Mouse (Mus musculus) natural killer cell, adult 2 months (primary cell): ENCODE measurements around the gene Zcrb1.
A peak's percentile ranks its signal among the peaks of the same experiment; 100 is the strongest.
"Not testable (repeated sequence)": the region's sequence is repeated elsewhere in the genome, so short reads cannot be mapped to it uniquely, and the experiment has no call there.

Experiments
- DNase-seq, 2 experiments: peaks; one replicate each; pipeline ENCODE4 v3.0.0; 2022; ENCODE audit warnings: low spot score in 2 of 2

Zcrb1 gene

DNA sequence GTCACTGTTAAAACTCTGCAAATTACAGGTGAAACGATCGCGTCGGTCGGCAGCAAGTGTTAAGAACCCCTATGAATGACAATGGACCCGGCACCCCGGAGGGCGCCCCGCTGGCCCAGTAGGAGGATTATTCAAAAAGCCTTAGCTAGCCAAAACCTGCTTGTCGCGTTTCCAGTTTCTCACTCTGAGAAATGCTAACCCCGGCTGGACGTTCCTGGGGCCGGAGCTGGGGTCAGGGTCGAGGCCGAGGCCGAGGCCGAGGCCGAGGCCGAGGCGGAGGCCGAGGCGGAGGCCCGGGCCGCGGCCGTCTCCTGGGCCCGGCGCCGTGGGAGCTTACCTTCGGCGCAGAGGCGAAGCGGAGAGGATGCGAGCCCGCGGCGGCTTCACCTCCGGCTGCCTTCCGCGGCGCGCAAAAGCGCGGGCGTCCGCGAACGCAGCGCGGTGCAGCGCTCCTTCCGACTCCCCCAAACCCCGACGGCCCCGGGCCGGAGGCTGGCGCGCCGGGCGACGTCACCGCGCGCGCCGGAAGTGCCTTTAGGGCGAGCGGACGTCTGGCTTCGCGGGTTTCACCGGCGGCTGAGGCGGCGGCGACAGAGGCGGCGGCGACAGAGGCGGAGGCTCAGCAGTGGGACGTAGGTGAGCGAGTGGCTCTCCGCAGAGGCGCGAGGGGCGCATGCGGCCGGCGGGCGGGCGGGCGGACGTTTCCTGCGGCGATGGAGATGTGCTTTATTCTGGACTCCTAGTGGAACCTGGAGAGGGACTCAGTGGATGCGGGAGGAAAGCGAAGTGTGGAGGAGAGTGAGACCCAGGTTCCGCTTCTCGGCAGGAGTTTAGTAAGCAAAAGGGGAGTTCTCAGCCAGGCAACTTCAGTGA lies at the start of gene Zcrb1, which contains the start of gene Pphln1:
Gene Zcrb1 (minus strand): TSS at position 509 of the 873 bp plus-strand sequence.
Gene Pphln1 (plus strand): TSS at position 525 of the 873 bp plus-strand sequence.
- peak; percentile 73 to 84 for DNase-seq

GRCm38 (mm10) chr15:93443676-93444075 lies 45.5 kb upstream of the Zcrb1 start:
- no peak for DNase-seq

DNA sequence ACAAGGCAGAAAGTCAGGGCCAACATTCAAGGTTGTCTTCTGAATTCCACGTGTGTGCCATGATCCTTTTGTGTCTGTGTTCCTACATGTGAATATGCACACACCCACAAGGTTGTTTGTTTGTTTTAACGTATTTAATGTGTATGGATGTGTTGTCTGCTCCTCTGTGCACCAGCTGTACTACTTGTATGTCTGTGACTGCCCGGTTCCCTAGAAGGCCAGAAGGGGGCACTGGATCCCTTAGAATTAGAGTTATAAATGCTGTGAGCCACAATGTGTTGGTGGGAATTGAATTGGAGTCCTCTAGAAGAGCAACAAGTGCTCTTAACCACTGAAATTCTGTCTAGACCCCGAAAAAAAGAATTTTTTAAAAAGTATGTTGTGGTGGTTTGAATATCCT lies 44.1 kb upstream of the Zcrb1 start:
- DNase-seq: no peak

- peak; percentile 8 to 38 for DNase-seq
Observed at GRCm38 (mm10) chr15:93438663-93439062, 40.5 kb upstream of the Zcrb1 start.

- no peak for DNase-seq
Observed at GRCm38 (mm10) chr15:93435998-93436397, 37.9 kb upstream of the Zcrb1 start.

DNA sequence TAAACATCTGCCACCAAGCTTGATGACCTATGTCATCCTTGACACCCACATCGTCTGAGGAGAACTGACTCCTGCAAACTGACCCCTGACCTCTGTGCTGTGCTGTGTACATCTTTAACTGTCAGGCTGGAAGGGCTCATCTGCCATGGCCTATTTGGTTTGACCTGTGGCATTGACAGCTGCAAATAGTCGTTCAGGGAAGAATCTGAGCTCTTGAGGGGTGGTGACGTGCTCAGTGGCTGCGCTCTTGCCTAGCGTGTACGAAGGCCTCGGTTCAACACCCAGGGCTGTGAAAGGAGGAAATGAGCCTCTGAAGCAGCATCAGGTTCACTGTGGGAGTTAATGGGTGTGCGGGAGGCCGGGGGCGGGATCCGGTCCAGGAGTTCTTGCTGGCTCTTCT lies 35.7 kb upstream of the Zcrb1 start:
- peak in 1 of 2 experiments; percentile 4 for DNase-seq

DNA sequence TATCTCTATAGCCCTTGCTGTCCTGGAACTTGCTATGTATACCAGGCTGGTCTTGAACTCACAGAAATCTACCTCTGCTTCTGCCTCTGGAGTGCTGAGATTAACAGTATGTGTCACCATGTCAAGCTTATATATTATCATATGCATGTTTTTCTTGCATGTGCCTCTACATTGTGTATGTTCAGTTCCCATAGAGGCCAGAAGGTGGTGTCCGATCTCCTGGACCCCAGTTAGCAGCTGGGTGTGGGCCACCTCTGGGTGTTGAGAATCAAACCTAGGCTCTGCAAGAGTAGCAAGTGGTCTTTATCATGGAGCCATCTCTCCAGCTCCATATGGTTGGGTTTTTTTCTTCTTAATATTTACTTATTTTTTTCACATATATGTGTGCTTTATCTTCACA lies 24.4 kb upstream of the Zcrb1 start:
- no peak for DNase-seq

DNA sequence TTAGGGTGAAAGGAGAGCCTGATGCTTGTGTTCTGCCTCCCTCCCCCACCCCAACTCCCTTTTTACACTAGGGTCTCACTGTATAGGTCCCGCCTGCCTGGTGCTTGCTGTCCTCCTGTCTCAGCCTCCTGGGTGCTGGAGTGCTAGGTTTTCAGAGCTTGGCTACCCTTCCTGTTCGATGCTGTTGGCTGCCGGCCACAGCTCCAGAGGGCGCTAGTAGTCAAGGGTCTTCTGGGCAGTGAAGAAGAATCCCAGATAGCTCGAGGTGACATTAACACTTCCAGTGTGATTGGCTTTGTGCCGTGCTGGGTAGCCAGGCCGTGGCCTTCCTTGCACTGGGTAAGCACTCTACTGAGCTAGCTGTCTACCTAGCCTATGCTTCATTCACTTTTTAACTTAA lies 22.5 kb upstream of the Zcrb1 start:
- DNase-seq: no peak

DNA sequence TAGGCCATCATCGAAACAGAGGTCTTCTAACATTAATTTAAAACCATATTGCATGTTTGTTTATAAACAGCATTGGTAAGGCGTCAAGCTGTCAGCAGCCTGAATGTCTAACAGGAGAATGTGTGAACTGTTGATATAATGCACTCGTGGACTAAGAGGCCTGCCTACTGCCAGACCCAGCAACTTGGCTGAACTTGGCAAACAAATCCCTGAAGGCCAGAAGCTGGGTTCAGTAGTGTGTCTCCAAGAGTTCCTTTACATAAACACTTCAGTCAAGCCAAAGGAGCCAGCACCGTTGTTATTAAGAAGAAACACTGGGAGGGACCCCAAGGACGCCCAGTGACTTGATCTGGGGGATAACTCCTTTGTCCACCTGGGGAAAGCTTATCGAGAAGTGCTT lies 18.2 kb upstream of the Zcrb1 start:
- DNase-seq: no peak

- no peak for DNase-seq
Observed at GRCm38 (mm10) chr15:93414456-93414855, 16.3 kb upstream of the Zcrb1 start.

- DNase-seq: no peak
Observed at GRCm38 (mm10) chr15:93412445-93412844, 14.3 kb upstream of the Zcrb1 start.

GRCm38 (mm10) chr15:93406492-93406891 lies 8.4 kb upstream of the Zcrb1 start:
- no peak for DNase-seq

DNA sequence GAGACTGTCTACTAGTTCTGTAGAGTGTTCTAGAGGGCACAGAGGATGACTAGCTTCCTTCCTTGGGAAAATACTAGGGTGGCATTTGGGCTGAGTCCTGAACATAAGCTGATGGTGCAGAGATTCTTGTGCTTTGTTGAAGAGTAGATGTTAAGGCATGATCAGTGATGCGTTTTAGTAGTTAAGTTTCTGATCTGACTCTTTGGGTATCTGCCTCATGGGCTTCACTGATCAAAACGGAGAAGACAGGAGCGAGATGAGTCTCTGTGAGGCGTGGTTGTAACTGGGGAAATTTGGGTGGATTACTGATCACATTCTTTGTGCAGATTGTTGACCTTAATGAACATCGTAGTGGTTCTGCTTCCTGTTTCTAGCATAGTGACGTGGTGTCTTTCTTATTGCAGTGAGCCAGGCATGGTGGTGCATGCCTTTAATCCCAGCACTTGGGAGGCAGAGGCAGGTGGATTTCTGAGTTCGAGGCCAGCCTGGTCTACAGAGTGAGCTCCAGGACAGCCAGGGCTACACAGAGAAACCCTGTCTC lies 7.4 kb upstream of the Zcrb1 start:
- no peak for DNase-seq

- DNase-seq: no peak
Observed at GRCm38 (mm10) chr15:93404849-93405248, 6.7 kb upstream of the Zcrb1 start.

GRCm38 (mm10) chr15:93402730-93403129 lies 4.6 kb upstream of the Zcrb1 start:
- DNase-seq: no peak

DNA sequence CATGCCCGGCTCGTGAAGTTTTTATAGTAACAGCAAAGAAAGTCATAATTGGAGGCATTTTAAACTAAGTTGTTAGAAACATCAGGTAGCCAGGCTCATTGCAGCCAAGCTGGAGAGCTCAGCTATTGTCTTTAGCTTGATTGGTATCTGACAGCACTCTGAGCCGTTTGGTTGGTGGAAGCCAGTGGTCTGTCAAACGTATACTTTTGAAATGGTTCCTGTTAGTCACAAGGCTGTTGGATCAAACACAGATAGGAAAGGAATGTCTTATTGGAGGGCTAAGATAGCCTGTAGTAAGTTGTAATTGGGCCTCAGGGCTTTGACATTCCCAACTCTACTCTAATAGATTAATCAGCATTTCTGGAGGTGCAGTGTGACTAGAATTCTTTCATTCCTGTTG lies 3.3 kb upstream of the Zcrb1 start:
- no peak for DNase-seq

DNA sequence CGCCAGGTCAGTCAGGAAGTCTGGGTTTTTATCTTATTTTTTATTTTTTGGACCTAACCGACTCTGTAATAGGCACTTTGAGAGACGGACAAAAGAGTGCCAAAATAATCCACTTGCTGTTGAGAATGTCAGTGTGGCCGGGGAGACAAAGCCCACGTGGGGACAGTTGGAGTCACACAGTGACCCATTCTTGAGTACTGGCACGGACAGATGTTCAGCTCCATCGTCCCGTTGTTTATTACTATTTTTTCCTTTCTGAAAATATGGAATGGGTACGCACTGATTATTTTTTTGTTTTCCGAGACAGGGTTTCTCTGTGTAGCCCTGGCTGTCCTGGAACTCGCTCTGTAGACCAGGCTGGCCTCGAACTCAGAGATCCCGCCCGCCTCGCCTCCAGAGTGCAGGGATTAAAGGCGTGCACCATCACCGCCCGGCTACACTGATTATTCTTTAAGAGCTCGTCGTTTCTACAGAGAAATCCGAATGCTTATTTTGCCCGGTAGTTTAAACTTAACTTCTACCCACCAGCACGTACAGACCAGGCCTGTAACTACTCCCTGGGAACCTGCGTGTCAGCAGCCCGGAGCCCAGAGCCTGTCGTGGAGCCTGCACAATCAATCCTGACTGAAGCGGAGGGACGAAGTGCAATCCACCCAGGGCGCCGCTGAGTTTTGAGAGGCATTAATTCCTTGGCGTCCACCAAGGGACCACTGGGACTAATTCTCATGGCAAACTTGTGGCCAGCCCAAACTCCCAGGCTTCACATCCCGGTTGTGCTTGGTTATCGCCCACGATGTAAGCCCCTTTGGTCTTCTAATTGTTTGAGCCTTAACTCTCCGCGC lies 786 bp upstream of the Zcrb1 start:
- no peak for DNase-seq

- no peak for DNase-seq
Observed at GRCm38 (mm10) chr15:93397269-93397668, 865 bp downstream of the Zcrb1 start.

DNA sequence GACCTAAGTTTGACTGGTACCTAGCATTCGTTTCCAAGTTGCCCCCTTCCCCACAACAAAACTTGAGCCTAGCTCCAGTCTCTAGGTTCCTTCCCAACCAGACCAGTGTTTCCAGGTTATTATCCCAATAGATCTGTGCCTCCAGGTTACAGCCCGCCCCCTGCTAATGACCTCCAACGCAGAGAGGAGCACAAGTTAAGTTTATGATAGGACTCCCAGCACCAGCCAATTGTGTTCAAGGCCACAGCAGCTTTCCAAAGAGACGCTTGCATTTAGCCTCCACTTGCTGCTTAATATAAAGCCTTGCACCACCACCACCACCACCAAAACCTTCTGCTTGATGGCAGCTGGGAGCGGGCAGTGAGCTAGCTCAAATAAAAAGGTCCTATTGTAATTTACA lies 16.8 kb downstream of the Zcrb1 start:
- no peak for DNase-seq

DNA sequence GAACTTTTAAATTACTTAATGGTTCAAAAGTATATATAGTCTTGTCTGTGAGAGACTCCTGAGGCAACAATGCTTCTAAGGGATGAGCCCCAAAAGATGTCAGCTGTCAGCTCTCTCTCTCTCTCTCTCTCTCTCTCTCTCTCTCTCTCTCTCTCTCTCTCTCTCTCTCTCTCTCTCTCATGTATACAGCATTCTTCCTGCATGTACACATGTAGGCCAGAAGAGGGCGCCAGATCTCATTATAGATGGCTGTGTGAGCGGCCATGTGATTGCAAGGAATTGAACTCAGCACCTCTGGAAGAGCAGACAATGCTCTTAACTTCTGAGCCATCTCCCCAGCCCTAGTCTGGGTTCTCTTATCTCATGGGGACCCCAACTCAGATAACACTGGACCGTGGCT lies 19.0 kb downstream of the Zcrb1 start:
- DNase-seq: peak in 1 of 2 experiments; percentile 17

- DNase-seq: no peak
Observed at GRCm38 (mm10) chr15:93375696-93376095, 22.4 kb downstream of the Zcrb1 start.

DNA sequence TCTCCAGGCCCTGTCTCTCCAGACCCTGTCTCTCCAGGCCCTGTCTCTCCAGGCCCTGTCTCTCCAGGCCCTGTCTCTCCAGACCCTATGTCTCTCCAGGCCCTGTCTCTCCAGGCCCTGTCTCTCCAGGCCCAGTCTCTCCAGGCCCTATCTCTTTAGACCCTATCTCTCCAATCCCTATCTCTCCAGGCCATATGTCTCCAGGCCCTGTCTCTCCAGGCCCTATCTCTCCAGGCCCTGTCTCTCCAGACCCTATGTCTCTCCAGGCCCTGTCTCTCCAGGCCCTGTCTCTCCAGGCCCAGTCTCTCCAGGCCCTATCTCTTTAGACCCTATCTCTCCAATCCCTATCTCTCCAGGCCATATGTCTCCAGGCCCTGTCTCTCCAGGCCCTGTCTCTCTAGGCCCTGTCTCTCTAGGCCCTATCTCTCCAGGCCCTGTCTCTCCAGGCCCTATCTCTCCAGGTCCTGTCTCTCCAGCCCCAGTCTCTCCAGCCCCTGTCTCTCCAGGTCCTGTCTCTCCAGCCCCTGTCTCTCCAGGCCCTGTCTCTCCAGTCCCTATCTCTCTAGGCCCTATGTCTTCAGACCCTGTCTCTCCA lies 25.5 kb downstream of the Zcrb1 start:
- not testable (repeated sequence) for DNase-seq
